Mouse (Mus musculus) testis, adult 2 months (tissue): ENCODE results near the gene Mcur1.

Source experiments
- CTCF ChIP-seq: fragments of 200-500 bp; IDR thresholded peaks from 2 replicates; pipeline ENCODE4 v1.5.1; 2012; ENCODE audit warnings: low read depth, mild to moderate bottlenecking, inconsistent platforms, low read length, moderate library complexity; ENCODE audit not compliant: control insufficient read depth, insufficient read depth, insufficient replicate concordance
- POLR2A ChIP-seq: fragments of 200-500 bp; IDR thresholded peaks from 2 replicates; pipeline ENCODE4 v1.6.1; 2012; ENCODE audit warnings: low read depth, mild to moderate bottlenecking, inconsistent platforms, low read length, moderate library complexity; ENCODE audit not compliant: control insufficient read depth

DNA sequence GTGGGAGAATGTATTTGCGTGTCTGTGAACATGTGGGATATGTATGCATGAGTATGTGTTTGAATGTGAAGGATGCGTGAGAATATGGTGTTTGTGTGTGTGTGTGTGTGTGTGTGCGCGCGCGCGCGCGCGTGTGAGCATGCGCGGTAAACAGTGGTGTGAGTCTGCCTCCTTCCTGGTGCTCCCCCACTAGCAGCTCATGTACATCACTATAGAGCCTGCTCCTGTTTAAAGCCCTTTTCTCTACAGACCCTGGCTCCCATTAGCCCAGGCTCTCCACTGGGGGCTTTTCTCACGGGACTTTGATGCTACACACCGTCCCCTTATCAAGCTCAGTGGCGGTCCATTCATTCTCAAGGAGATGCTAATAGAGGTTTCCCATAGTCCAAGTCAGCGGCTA, 23.0 kb upstream of the Mcur1 start:
- TF ChIP-seq POLR2A: no peak
- TF ChIP-seq CTCF: no peak
